Mouse (Mus musculus): Measurements from ENCODE around the gene Glce. TPM values are rescaled to one million over a fixed set of nuclear protein-coding genes. Genes with fewer than 3 reads are reported as not detected.
A peak's percentile ranks its signal among the peaks of the same experiment; 100 is the strongest.

Glce gene
- polyA plus RNA-seq, 1 experiment from 2014 or later = 22.1 TPM

Small RNA genes within 50 kb of the gene (microRNA-seq; reads per million reads assigned to microRNA genes)
- 3.0 reads per million, percentile 8 among the genes with 10 or more reads in this experiment for gene Mir5133

Other genes starting within 250 kb of the Glce start
- 777 and 790 TPM in 2 replicates for gene Rplp1, start 208.1 kb downstream of the Glce start, polyA plus RNA-seq (2016; fragmentation: Nextera tagmentation; extraction: Ambion mirVana)
- gene Kif23, start 175.9 kb downstream of the Glce start, polyA plus RNA-seq (2016; fragmentation: Nextera tagmentation; extraction: Ambion mirVana) = 87.7 and 90.2 TPM in 2 replicates
- gene Paqr5, start 95.8 kb downstream of the Glce start, polyA plus RNA-seq (2016; fragmentation: Nextera tagmentation; extraction: Ambion mirVana) = 0.48 and 1.0 TPM in 2 replicates
- gene Spesp1, start 159.6 kb upstream of the Glce start, polyA plus RNA-seq (2016; fragmentation: Nextera tagmentation; extraction: Ambion mirVana) = not detected in 2 replicates
- 182 and 184 TPM in 2 replicates for gene Anp32a, start 218.6 kb upstream of the Glce start, polyA plus RNA-seq (2016; fragmentation: Nextera tagmentation; extraction: Ambion mirVana)